Mouse (Mus musculus) MEL (cell line): Measurements from ENCODE around the gene Extl1.

Experiments
- MAX ChIP-seq: IDR thresholded peaks from 2 replicates; pipeline ENCODE4 v1.6.1; 2011; ENCODE audit warnings: low read length, improper control_type of control experiment
- POLR2A ChIP-seq, 2 experiments: IDR thresholded peaks; 2 replicates each; pipeline ENCODE4 v1.6.1; 2011 to 2012; ENCODE audit warnings: low read length in 2 of 2, mild to moderate bottlenecking in 2 of 2, control low read depth in 1 of 2, improper control_type of control experiment in 1 of 2, low read depth in 1 of 2, moderate library complexity in 1 of 2; ENCODE audit not compliant: control insufficient read depth in 1 of 2, insufficient read depth in 1 of 2, poor library complexity in 1 of 2
- ZC3H11A ChIP-seq: IDR thresholded peaks from 2 replicates; pipeline ENCODE4 v1.6.1; 2012; ENCODE audit warnings: low read depth, mild to moderate bottlenecking, inconsistent platforms, low read length, improper control_type of control experiment

DNA sequence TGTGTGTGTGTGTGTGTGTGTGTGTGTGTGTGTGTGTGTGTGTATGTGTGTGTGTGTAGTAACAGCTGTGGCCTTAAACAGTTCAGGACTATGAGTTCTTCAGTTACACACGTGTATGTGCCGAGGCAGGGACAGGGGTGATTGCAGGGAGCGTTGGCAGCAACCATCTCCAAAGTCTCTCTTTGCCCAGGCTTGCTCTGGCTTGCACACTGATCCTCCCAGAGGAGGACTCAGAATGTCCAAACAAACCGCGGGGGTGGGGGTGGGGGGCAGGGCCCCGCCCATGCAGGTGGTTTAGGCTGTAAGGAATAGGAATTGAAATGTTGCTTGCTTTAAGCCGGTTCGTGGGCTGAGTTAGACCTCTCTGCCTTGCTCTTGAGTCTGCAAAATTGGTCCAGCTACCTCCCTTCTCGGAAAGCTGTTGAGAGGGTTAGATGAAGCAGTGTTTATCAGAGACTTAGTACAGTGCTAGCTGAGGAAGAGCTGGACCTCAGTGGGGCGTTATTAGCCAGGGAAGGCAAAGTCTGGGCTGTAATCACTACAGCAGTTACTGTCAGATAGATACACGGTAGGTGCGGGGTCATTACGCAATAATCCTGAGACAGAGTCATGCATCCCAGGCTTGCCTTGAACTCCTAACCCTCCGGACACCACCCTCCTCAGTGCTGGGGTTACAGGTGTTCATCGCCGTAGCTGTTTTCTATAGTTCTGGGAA is 18.4 kb upstream of the Extl1 start:
- TF ChIP-seq POLR2A (IDR thresholded peaks at IDR 0.05; ENCODE audit: control insufficient read depth in 1 of 2, insufficient read depth in 1 of 2, low read depth in 1 of 2, low read length in 2 of 2, poor library complexity in 1 of 2): no peak
- TF ChIP-seq ZC3H11A: no peak
- TF ChIP-seq MAX: no peak
